Mouse (Mus musculus) olfactory bulb, adult 2 months (tissue): ENCODE measurements around the gene Magi2.

Experiments
- CTCF ChIP-seq: fragments of 200-500 bp; IDR thresholded peaks from 2 replicates; pipeline ENCODE4 v1.5.1; 2012; ENCODE audit warnings: low read depth, mild to moderate bottlenecking, low read length, moderate library complexity; ENCODE audit not compliant: insufficient read depth
- POLR2A ChIP-seq: fragments of 200-500 bp; IDR thresholded peaks from 2 replicates; pipeline ENCODE4 v1.6.1; 2012; ENCODE audit warnings: mild to moderate bottlenecking, low read depth, low read length, moderate library complexity; ENCODE audit not compliant: insufficient read depth

- TF ChIP-seq CTCF (no peak), POLR2A (no peak)
These were observed 1522.0 kb downstream of the Magi2 start for GRCm38 (mm10) chr5:20748856-20749255.
